Mouse (Mus musculus) liver, embryonic 16.5 days (tissue): ENCODE data around the gene Osbpl7. TPM values are rescaled to one million over a fixed set of nuclear protein-coding genes. Genes with fewer than 3 reads are reported as not detected.

Experiments used
- ATAC-seq: fragments of 200-750 bp; cut with Nextera tagmentation; 2 replicates; pipeline ENCODE4 v1.8.0; 2017; ENCODE audit warnings: low read depth, mild to moderate bottlenecking, moderate number of reproducible peaks, moderate library complexity
- H3K27ac ChIP-seq: fragments of 300-500 bp; sonication (generic); 2 replicates; pipeline ENCODE4 v1.5.1; 2014; ENCODE audit warnings: mild to moderate bottlenecking, low read length
- H3K27me3 ChIP-seq: fragments of 300-500 bp; sonication (generic); 2 replicates; pipeline ENCODE4 v1.6.1; 2014; ENCODE audit warnings: low read depth, low read length, mixed read lengths; ENCODE audit not compliant: control insufficient read depth, insufficient read depth
- H3K36me3 ChIP-seq: fragments of 300-500 bp; sonication (generic); 2 replicates; pipeline ENCODE4 v1.6.1; 2014; ENCODE audit warnings: mild to moderate bottlenecking; ENCODE audit not compliant: control insufficient read depth, insufficient read depth
- H3K4me1 ChIP-seq: fragments of 300-500 bp; sonication (generic); 2 replicates; pipeline ENCODE4 v1.6.1; 2014; ENCODE audit warnings: low read depth, low read length, mixed read lengths; ENCODE audit not compliant: control insufficient read depth
- H3K4me2 ChIP-seq: fragments of 300-500 bp; sonication (generic); 2 replicates; pipeline ENCODE4 v1.6.1; 2014; ENCODE audit warnings: low read depth, low read length, mixed read lengths
- H3K4me3 ChIP-seq: fragments of 300-500 bp; sonication (generic); 2 replicates; pipeline ENCODE4 v1.5.1; 2014; ENCODE audit warnings: low read depth, mild to moderate bottlenecking, low read length
- H3K9ac ChIP-seq: fragments of 300-500 bp; sonication (generic); 2 replicates; pipeline ENCODE4 v1.6.1; 2014; ENCODE audit warnings: low read depth, low read length
- H3K9me3 ChIP-seq: fragments of 300-500 bp; sonication (generic); replicated peaks from 2 replicates; pipeline ENCODE4 v1.6.1; 2016; ENCODE audit warnings: low read length; ENCODE audit not compliant: control insufficient read depth
- WGBS: fragments of 180-500 bp; shearing (Covaris S2); extraction: QIAGEN DNeasy Blood & Tissue Kit; methylation state at CpG from one replicate; pipeline ENCODE4 v1.1.7; 2014; ENCODE audit not compliant: insufficient replicate concordance; 5-methylcytosine and 5-hydroxymethylcytosine counted together
- polyA plus RNA-seq: library from polyadenylated mRNA; unstranded; fragments of >200 nt; fragmentation: Nextera tagmentation; extraction: Ambion mirVana; gene quantifications from 2 replicates; pipeline ENCODE4 v1.2.1, GENCODE M21; 2015

Gene Osbpl7
- polyA plus RNA-seq, 1 experiment from 2014 or later, result 3.6 TPM

GRCm38 (mm10) chr11:97021121-97021765 is 29.2 kb upstream of the Osbpl7 start:
- Histone ChIP-seq H3K4me2 (peak overlapping the region; percentile 79), H3K4me1 (peaks cover 15% of the 10 kb centered on the region), H3K27ac (no peak overlapping the region), H3K4me3 (peak overlapping the region; percentile 62), H3K9ac (no peak overlapping the region; the same call in 1 of the 2 replicates), H3K36me3 (no peaks in the 10 kb centered on the region), H3K9me3 (no peaks in the 10 kb centered on the region), H3K27me3 (peaks cover 86% of the 10 kb centered on the region)
- ATAC-seq, result no peak
- WGBS, result 3% methylated on average over 27 of the region's 27 CpGs

- Histone ChIP-seq H3K36me3 (no peaks in the 10 kb centered on the region), H3K27me3 (peaks cover 78% of the 10 kb centered on the region), H3K9me3 (no peaks in the 10 kb centered on the region), H3K4me3 (peak overlapping the region; percentile 62), H3K4me2 (peak overlapping the region; percentile 79), H3K9ac (peak overlapping the region; percentile 63), H3K27ac (no peak overlapping the region), H3K4me1 (peaks cover 15% of the 10 kb centered on the region)
- peak; percentile 39 for ATAC-seq
- WGBS, result 1% methylated on average over 50 of the region's 50 CpGs
These were observed 28.4 kb upstream of the Osbpl7 start for GRCm38 (mm10) chr11:97021873-97022484.

- Histone ChIP-seq H3K4me1 (peaks cover 17% of the 10 kb centered on the region), H3K4me3 (no peak overlapping the region), H3K36me3 (no peaks in the 10 kb centered on the region), H3K9ac (no peak overlapping the region), H3K4me2 (no peak overlapping the region), H3K27ac (no peak overlapping the region), H3K27me3 (peaks cover 49% of the 10 kb centered on the region), H3K9me3 (no peaks in the 10 kb centered on the region)
- WGBS, result 60% methylated on average over 10 of the region's 10 CpGs
- ATAC-seq, result no peak
These were observed 25.5 kb upstream of the Osbpl7 start for GRCm38 (mm10) chr11:97024977-97025376.

- no peaks in the 10 kb centered on the region for H3K36me3 ChIP-seq
- no peaks in the 10 kb centered on the region for H3K9me3 ChIP-seq
- peak overlapping the region; percentile 25 for H3K4me3 ChIP-seq
- 9% methylated on average over 17 of the region's 17 CpGs for WGBS
- peak overlapping the region; percentile 64 for H3K4me2 ChIP-seq
- peaks cover 41% of the 10 kb centered on the region for H3K27me3 ChIP-seq
- peak; percentile 35; the same call in 1 of the 2 replicates for ATAC-seq
- no peak overlapping the region for H3K27ac ChIP-seq
- no peak overlapping the region for H3K9ac ChIP-seq
- H3K4me1 ChIP-seq, result peaks cover 25% of the 10 kb centered on the region
These were observed 24.6 kb upstream of the Osbpl7 start for GRCm38 (mm10) chr11:97025721-97026344.

- Histone ChIP-seq H3K9me3 (no peaks in the 10 kb centered on the region), H3K27ac (peak within 1 kb of the TSS; percentile 27; the same call in 1 of the 2 replicates), H3K27me3 (peaks cover under 1% of the 10 kb centered on the region; the same call in 1 of the 2 replicates), H3K9ac (peak within 1 kb of the TSS; percentile 69), H3K4me1 (peaks cover 18% of the 10 kb centered on the region), H3K36me3 (no peaks in the 10 kb centered on the region), H3K4me3 (peak within 1 kb of the TSS; percentile 68), H3K4me2 (peak within 1 kb of the TSS; percentile 78)
- WGBS, result 3% methylated on average over 25 of the region's 25 CpGs
- peak; percentile 69 for ATAC-seq
These were observed 20.6 kb upstream of the Osbpl7 start, which contains the start of gene Scrn2 for GRCm38 (mm10) chr11:97029686-97030417. Gene Scrn2, plus strand, starts transcription at chr11:97029938.

GRCm38 (mm10) chr11:97030426-97030825 is 20.0 kb upstream of the Osbpl7 start:
- Histone ChIP-seq H3K27ac (peak overlapping the region; percentile 27; the same call in 1 of the 2 replicates), H3K4me3 (peak overlapping the region; percentile 68), H3K9ac (peak overlapping the region; percentile 69), H3K9me3 (no peaks in the 10 kb centered on the region), H3K4me1 (peaks cover 18% of the 10 kb centered on the region), H3K4me2 (peak overlapping the region; percentile 78), H3K36me3 (no peaks in the 10 kb centered on the region), H3K27me3 (no peaks in the 10 kb centered on the region)
- ATAC-seq, result no peak
- 21% methylated on average over 15 of the region's 15 CpGs for WGBS

- no peaks in the 10 kb centered on the region for H3K36me3 ChIP-seq
- WGBS, result 80% methylated on average over 12 of the region's 12 CpGs
- no peak overlapping the region for H3K9ac ChIP-seq
- no peaks in the 10 kb centered on the region for H3K9me3 ChIP-seq
- ATAC-seq, result no peak
- H3K27me3 ChIP-seq, result no peaks in the 10 kb centered on the region
- H3K4me1 ChIP-seq, result peaks cover 13% of the 10 kb centered on the region
- H3K4me3 ChIP-seq, result no peak overlapping the region
- H3K4me2 ChIP-seq, result no peak overlapping the region
- H3K27ac ChIP-seq, result no peak overlapping the region
These were observed 18.5 kb upstream of the Osbpl7 start for GRCm38 (mm10) chr11:97031977-97032376.

- Histone ChIP-seq H3K4me1 (peaks cover 13% of the 10 kb centered on the region), H3K4me3 (no peak overlapping the region), H3K9ac (no peak overlapping the region), H3K36me3 (no peaks in the 10 kb centered on the region), H3K27ac (no peak overlapping the region), H3K4me2 (no peak overlapping the region), H3K27me3 (no peaks in the 10 kb centered on the region), H3K9me3 (no peaks in the 10 kb centered on the region)
- no peak for ATAC-seq
- 76% methylated on average over 4 of the region's 4 CpGs for WGBS
These were observed 17.9 kb upstream of the Osbpl7 start for GRCm38 (mm10) chr11:97032499-97032898.
